Mouse (Mus musculus): ENCODE data around the gene Acacb. TPM values are rescaled to one million over a fixed set of nuclear protein-coding genes. Genes with fewer than 3 reads are reported as not detected.

Gene Acacb
- total RNA-seq, 2 experiments from 2014 or later, result 120 to 133 TPM

Other genes starting within 250 kb of the Acacb start
- 10 to 100 TPM; 11.9 to 17.1 TPM for gene Coro1c, start 237.8 kb upstream of the Acacb start, total RNA-seq (2021)
- 1 to 10 TPM; 6.5 to 6.7 TPM for gene Ssh1, start 152.6 kb upstream of the Acacb start, total RNA-seq (2021)
- gene Dao, start 142.8 kb upstream of the Acacb start, total RNA-seq (2021), result not detected
- gene Usp30, start 81.1 kb upstream of the Acacb start, total RNA-seq (2021), result 1 to 10 TPM; 6.8 to 7.2 TPM
- gene Svop, start 55.0 kb upstream of the Acacb start, total RNA-seq (2021), result not detected
- 1 to 10 TPM; 1.2 to 1.4 TPM for gene Alkbh2, start 18.3 kb upstream of the Acacb start, total RNA-seq (2021)
- 10 to 100 TPM; 10.5 TPM for gene Ung, start 16.1 kb upstream of the Acacb start, total RNA-seq (2021)
- not detected for gene Foxn4, start 127.3 kb downstream of the Acacb start, total RNA-seq (2021)
- under 1 TPM; 0.10 to 0.21 TPM for gene Myo1h, start 142.6 kb downstream of the Acacb start, total RNA-seq (2021)
- 10 to 100 TPM; 18.7 to 23.6 TPM for gene Kctd10, start 234.0 kb downstream of the Acacb start, total RNA-seq (2021)
- gene Ube3b, start 234.1 kb downstream of the Acacb start, total RNA-seq (2021), result 100 to 1,000 TPM; 103 to 107 TPM